Mouse (Mus musculus) E14TG2a.4 (cell line): Measurements from ENCODE around the gene Olfr1232.

ENCODE experiments used
- CTCF ChIP-seq: conservative IDR thresholded peaks from 2 replicates; pipeline ENCODE4 v1.5.1; 2014; ENCODE audit warnings: low read length
- NANOG ChIP-seq: IDR thresholded peaks from 2 replicates; pipeline ENCODE4 v1.6.1; 2014; ENCODE audit warnings: borderline replicate concordance, low read length, mixed read lengths

DNA sequence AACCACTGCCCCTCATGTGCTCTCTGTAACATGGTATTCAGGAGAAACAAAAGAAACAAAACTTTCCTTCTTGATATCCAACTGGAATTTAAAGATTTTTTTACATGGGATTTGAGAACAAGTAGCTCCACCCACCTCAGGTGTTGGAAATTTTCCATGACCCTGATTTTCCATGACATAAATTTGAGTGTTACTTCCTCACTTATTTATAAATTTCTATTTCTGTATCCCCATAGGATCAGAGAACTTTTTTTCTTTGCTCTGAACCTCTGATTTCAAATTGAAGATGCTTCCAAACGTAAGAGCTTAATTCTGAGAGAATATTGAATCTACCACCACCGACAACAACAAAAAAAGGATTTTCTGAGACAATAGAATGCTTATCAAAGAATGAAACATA is 41.6 kb downstream of the Olfr1232 start, which contains the start of gene Olfr1229:
- TF ChIP-seq CTCF (no peak), NANOG (no peak)
